Comparison of ENCODE assay signal across 30 mouse cellular contexts in genomic region chr15:99679008-99679407, GRCm38 (mm10). TPM values are rescaled to one million over a fixed set of nuclear protein-coding genes. Genes with fewer than 3 reads are reported as not detected.
DNase-seq lines count a peak whose midpoint lies in the region; ATAC-seq lines count a peak whose summit lies in the region.
"Had no signal": no experiment of that assay in that cellular context is flagged by ENCODE, and none has a peak within 500 bp of the region (broad histone marks: within the 10 kb centered on the region; RNA-seq: fewer than 3 reads in every experiment).

No protein-coding gene starts in this region.

- DNase-seq in hindbrain, embryonic 11.5 days (ENCODE audit: low spot score): no peak
- no peak for DNase-seq in neural tube, embryonic 10.5 days (ENCODE audit: extremely low spot score, low spot score)
- no peak for DNase-seq in embryonic facial prominence, embryonic 10.5 days (ENCODE audit: low spot score)
- DNase-seq in frontal cortex, postnatal 14 days (ENCODE audit: low spot score in 2 of 2): no peak
- no peak for DNase-seq in frontal cortex, postnatal 36 days (ENCODE audit: low spot score in 2 of 2)
- DNase-seq: adrenal gland, postnatal 14 days; cerebellum, adult 11-12 months; gastrocnemius, postnatal 14 days; heart, postnatal 36 days; kidney, adult 8-10 months; left cerebral cortex, postnatal 4 days; liver, postnatal 0 days; lung, postnatal 4 days; right cerebral cortex, adult 18-20 months; spleen, adult 18-20 months; thymus, postnatal 14 days had no signal

- H3K36me3 ChIP-seq in hindbrain, embryonic 12.5 days: peaks cover 4% of the 10 kb centered on the region; the same call in 1 of the 2 replicates
- no peaks in the 10 kb centered on the region for H3K36me3 ChIP-seq in hindbrain, embryonic 11.5 days (ENCODE audit: control insufficient read depth, insufficient read depth, low read length)
- H3K36me3 ChIP-seq in neural tube, embryonic 12.5 days: peaks cover 7% of the 10 kb centered on the region; the same call in 1 of the 2 replicates
- H3K36me3 ChIP-seq in embryonic facial prominence, embryonic 10.5 days (replicated peaks): no peaks in the 10 kb centered on the region
- H3K36me3 ChIP-seq: G1E; liver, embryonic 12.5 days had no signal

- WGBS in hindbrain, embryonic 12.5 days: 70% methylated on average over 7 of the region's 7 CpGs
- 68% methylated on average over 7 of the region's 7 CpGs for WGBS in hindbrain, embryonic 11.5 days
- WGBS in neural tube, embryonic 12.5 days: 58% methylated on average over 7 of the region's 7 CpGs
- 63% methylated on average over 7 of the region's 7 CpGs for WGBS in embryonic facial prominence, embryonic 10.5 days

- H3K4me3 ChIP-seq in hindbrain, embryonic 12.5 days: no peak overlapping the region
- no peak overlapping the region for H3K4me3 ChIP-seq in hindbrain, embryonic 11.5 days (ENCODE audit: low read depth, low read length)
- H3K4me3 ChIP-seq in neural tube, embryonic 12.5 days: no peak overlapping the region
- H3K4me3 ChIP-seq in embryonic facial prominence, embryonic 10.5 days: no peak overlapping the region
- H3K4me3 ChIP-seq: erythroblast, embryonic 14.5 days; liver, embryonic 12.5 days; megakaryocyte, embryonic 14.5 days had no signal

- H3K27ac ChIP-seq in hindbrain, embryonic 12.5 days: peak overlapping the region; percentile 36; the same call in 1 of the 2 replicates
- no peak overlapping the region for H3K27ac ChIP-seq in hindbrain, embryonic 11.5 days (ENCODE audit: low read depth, low read length)
- H3K27ac ChIP-seq in neural tube, embryonic 12.5 days: no peak overlapping the region
- H3K27ac ChIP-seq in embryonic facial prominence, embryonic 10.5 days (replicated peaks): peak overlapping the region; percentile 44; the same call in 1 of the 2 replicates
- H3K27ac ChIP-seq: kidney, postnatal 0 days; liver, embryonic 12.5 days had no signal

- peaks cover 32% of the 10 kb centered on the region for H3K4me1 ChIP-seq in hindbrain, embryonic 12.5 days
- H3K4me1 ChIP-seq in hindbrain, embryonic 11.5 days (replicated peaks; ENCODE audit: control insufficient read depth, insufficient read depth, low read length): peaks cover 5% of the 10 kb centered on the region; the same call in 1 of the 2 replicates
- peaks cover 35% of the 10 kb centered on the region for H3K4me1 ChIP-seq in neural tube, embryonic 12.5 days
- peaks cover 35% of the 10 kb centered on the region for H3K4me1 ChIP-seq in embryonic facial prominence, embryonic 10.5 days

- no peaks in the 10 kb centered on the region for H3K27me3 ChIP-seq in hindbrain, embryonic 12.5 days
- no peaks in the 10 kb centered on the region for H3K27me3 ChIP-seq in hindbrain, embryonic 11.5 days (ENCODE audit: control insufficient read depth, insufficient read depth, low read length)
- H3K27me3 ChIP-seq in neural tube, embryonic 12.5 days (replicated peaks): 0 out of 2 replicates have a peak, but pooled peaks cover 3% of the 10 kb centered on the region
- H3K27me3 ChIP-seq in embryonic facial prominence, embryonic 10.5 days (replicated peaks; ENCODE audit: low read depth, poor library complexity, severe bottlenecking): peaks cover 34% of the 10 kb centered on the region

- no peak overlapping the region for H3K4me2 ChIP-seq in hindbrain, embryonic 12.5 days (replicated peaks)
- H3K4me2 ChIP-seq in hindbrain, embryonic 11.5 days (replicated peaks; ENCODE audit: low read depth, low read length): no peak overlapping the region
- H3K4me2 ChIP-seq in neural tube, embryonic 12.5 days (replicated peaks): peak overlapping the region; percentile 14; the same call in 1 of the 2 replicates
- H3K4me2 ChIP-seq: heart, embryonic 11.5 days; liver, embryonic 12.5 days had no signal

- H3K9me3 ChIP-seq in hindbrain, embryonic 12.5 days (replicated peaks): no peaks in the 10 kb centered on the region
- no peaks in the 10 kb centered on the region for H3K9me3 ChIP-seq in hindbrain, embryonic 11.5 days (ENCODE audit: control insufficient read depth, low read length)
- no peaks in the 10 kb centered on the region for H3K9me3 ChIP-seq in neural tube, embryonic 12.5 days
- no peaks in the 10 kb centered on the region for H3K9me3 ChIP-seq in embryonic facial prominence, embryonic 10.5 days
- H3K9me3 ChIP-seq: G1E; liver, embryonic 12.5 days had no signal

- no peak for ATAC-seq in hindbrain, embryonic 12.5 days (ENCODE audit: low FRiP score)
- no peak for ATAC-seq in hindbrain, embryonic 11.5 days (ENCODE audit: low FRiP score)
- ATAC-seq in neural tube, embryonic 12.5 days (ENCODE audit: low FRiP score, low read depth): no peak
- ATAC-seq: forebrain, embryonic 16.5 days; liver, embryonic 12.5 days; liver, postnatal 0 days had no signal

- H3K9ac ChIP-seq in hindbrain, embryonic 12.5 days: 0 out of 2 replicates have a peak overlapping the region, but pooled peaks have one; percentile 27
- no peak overlapping the region for H3K9ac ChIP-seq in hindbrain, embryonic 11.5 days (ENCODE audit: low read depth, low read length)
- H3K9ac ChIP-seq in neural tube, embryonic 12.5 days: no peak overlapping the region
- H3K9ac ChIP-seq: liver, embryonic 12.5 days; liver, postnatal 0 days had no signal

RNA-seq across cellular contexts. Expression of gene Asic1, which starts 8.8 kb away (rescaled TPM):
- 48.6 and 61.6 TPM in 2 replicates for polyA plus RNA-seq in hindbrain, embryonic 12.5 days (2016; fragmentation: Nextera tagmentation; extraction: Ambion mirVana)
- 14.4 and 21.0 TPM in 2 replicates for polyA plus RNA-seq in hindbrain, embryonic 11.5 days (2014; fragmentation: Nextera tagmentation; extraction: Ambion mirVana)
- polyA plus RNA-seq in neural tube, embryonic 12.5 days (2016; fragmentation: Nextera tagmentation; extraction: Ambion mirVana): 54.3 and 62.6 TPM in 2 replicates
- 3.2 and 4.9 TPM in 2 replicates for polyA plus RNA-seq in embryonic facial prominence, embryonic 10.5 days (2016; fragmentation: Nextera tagmentation; extraction: Ambion mirVana)
- polyA plus RNA-seq: erythroblast, embryonic 14.5 days; G1E had no signal

RNA-seq across cellular contexts. Expression of gene Smarcd1, which starts 22.9 kb away (rescaled TPM):
- polyA plus RNA-seq in hindbrain, embryonic 12.5 days (2016; fragmentation: Nextera tagmentation; extraction: Ambion mirVana): 123 and 141 TPM in 2 replicates
- 99.1 and 103 TPM in 2 replicates for polyA plus RNA-seq in hindbrain, embryonic 11.5 days (2014; fragmentation: Nextera tagmentation; extraction: Ambion mirVana)
- polyA plus RNA-seq in neural tube, embryonic 12.5 days (2016; fragmentation: Nextera tagmentation; extraction: Ambion mirVana): 142 and 146 TPM in 2 replicates
- polyA plus RNA-seq in embryonic facial prominence, embryonic 10.5 days (2016; fragmentation: Nextera tagmentation; extraction: Ambion mirVana): 83.3 and 89.1 TPM in 2 replicates

RNA-seq across cellular contexts. Expression of gene Gm17349, which starts 26.3 kb away (rescaled TPM):
- polyA plus RNA-seq in hindbrain, embryonic 12.5 days (2016; fragmentation: Nextera tagmentation; extraction: Ambion mirVana): not detected in 2 replicates
- polyA plus RNA-seq in hindbrain, embryonic 11.5 days (2014; fragmentation: Nextera tagmentation; extraction: Ambion mirVana): not detected in 2 replicates
- not detected in 2 replicates for polyA plus RNA-seq in neural tube, embryonic 12.5 days (2016; fragmentation: Nextera tagmentation; extraction: Ambion mirVana)
- not detected in 2 replicates for polyA plus RNA-seq in embryonic facial prominence, embryonic 10.5 days (2016; fragmentation: Nextera tagmentation; extraction: Ambion mirVana)
- polyA plus RNA-seq: embryonic facial prominence, embryonic 14.5 days; forebrain, embryonic 11.5 days; forebrain, embryonic 16.5 days; heart, embryonic 11.5 days; heart, embryonic 16.5 days; intestine, embryonic 16.5 days; kidney, postnatal 0 days; liver, embryonic 12.5 days; stomach, embryonic 16.5 days had no signal

RNA-seq across cellular contexts. Expression of gene Racgap1, which starts 27.6 kb away (rescaled TPM):
- 177 and 185 TPM in 2 replicates for polyA plus RNA-seq in hindbrain, embryonic 12.5 days (2016; fragmentation: Nextera tagmentation; extraction: Ambion mirVana)
- 161 and 202 TPM in 2 replicates for polyA plus RNA-seq in hindbrain, embryonic 11.5 days (2014; fragmentation: Nextera tagmentation; extraction: Ambion mirVana)
- polyA plus RNA-seq in neural tube, embryonic 12.5 days (2016; fragmentation: Nextera tagmentation; extraction: Ambion mirVana): 207 and 218 TPM in 2 replicates
- 146 TPM in 2 replicates for polyA plus RNA-seq in embryonic facial prominence, embryonic 10.5 days (2016; fragmentation: Nextera tagmentation; extraction: Ambion mirVana)

RNA-seq across cellular contexts. Expression of gene Gpd1, which starts 38.3 kb away (rescaled TPM):
- 0.69 and 0.92 TPM in 2 replicates for polyA plus RNA-seq in hindbrain, embryonic 12.5 days (2016; fragmentation: Nextera tagmentation; extraction: Ambion mirVana)
- 0.25 and 0.36 TPM in 2 replicates for polyA plus RNA-seq in hindbrain, embryonic 11.5 days (2014; fragmentation: Nextera tagmentation; extraction: Ambion mirVana)
- polyA plus RNA-seq in neural tube, embryonic 12.5 days (2016; fragmentation: Nextera tagmentation; extraction: Ambion mirVana): 0.97 and 1.4 TPM in 2 replicates
- 0.42 and 0.55 TPM in 2 replicates for polyA plus RNA-seq in embryonic facial prominence, embryonic 10.5 days (2016; fragmentation: Nextera tagmentation; extraction: Ambion mirVana)
- polyA plus RNA-seq: G1E had no signal

Comparison
In these comparisons a context has a peak if more than half of its experiments do, and no peak if none do; other contexts are left out.
1. H3K27ac ChIP-seq: peak in hindbrain, embryonic 12.5 days (single experiment) and embryonic facial prominence, embryonic 10.5 days (single experiment); none in hindbrain, embryonic 11.5 days (single experiment) and neural tube, embryonic 12.5 days (single experiment).